Mouse (Mus musculus) E14TG2a.4 (cell line): ENCODE results near the gene Thegl.

Experiments
- CTCF ChIP-seq: conservative IDR thresholded peaks from 2 replicates; pipeline ENCODE4 v1.5.1; 2014; ENCODE audit warnings: low read length
- POU5F1 ChIP-seq: IDR thresholded peaks from 2 replicates; pipeline ENCODE4 v1.6.1; 2014; ENCODE audit warnings: low read length, borderline replicate concordance

DNA sequence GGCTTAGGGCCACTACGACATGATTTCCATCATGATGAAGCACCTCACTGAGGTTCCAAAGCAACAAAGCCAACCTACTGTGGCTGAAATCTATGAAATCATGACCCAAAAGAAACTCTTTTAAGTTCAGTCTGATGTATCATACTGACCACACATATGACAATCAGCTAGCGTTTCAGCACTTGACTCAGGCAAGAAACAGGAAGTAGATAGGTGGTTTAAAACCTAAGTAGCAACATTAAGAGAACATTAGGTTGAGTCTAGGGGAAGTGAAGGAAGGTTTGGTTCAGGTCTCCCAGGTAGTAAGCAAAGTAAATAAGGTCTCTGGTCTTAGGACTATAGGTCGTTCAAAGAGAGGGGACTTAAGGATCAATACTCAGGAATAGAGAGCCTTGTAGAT, 42.3 kb upstream of the Thegl start:
- TF ChIP-seq CTCF (no peak), POU5F1 (no peak)
